Mouse (Mus musculus) thymus, adult 2 months (tissue): ENCODE results near the gene Wdr95. TPM values are rescaled to one million over a fixed set of nuclear protein-coding genes. Genes with fewer than 3 reads are reported as not detected.

Experiments
- DNase-seq: peaks from one replicate; pipeline ENCODE4 v3.0.0; 2021
- H3K27ac ChIP-seq: fragments of 200-500 bp; 2 replicates; pipeline ENCODE4 v1.5.1; 2012; ENCODE audit warnings: low read length, control low read depth; ENCODE audit not compliant: control insufficient read depth, insufficient read depth
- H3K27me3 ChIP-seq: fragments of 200-500 bp; 2 replicates; pipeline ENCODE4 v1.6.1; 2012; ENCODE audit warnings: mild to moderate bottlenecking, low read length, moderate library complexity, mixed read lengths; ENCODE audit not compliant: control insufficient read depth, insufficient read depth
- H3K36me3 ChIP-seq: fragments of 200-500 bp; 2 replicates; pipeline ENCODE4 v1.6.1; 2012; ENCODE audit warnings: mild to moderate bottlenecking, low read length, moderate library complexity; ENCODE audit not compliant: control insufficient read depth, insufficient read depth
- H3K4me1 ChIP-seq: fragments of 200-500 bp; replicated peaks from 2 replicates; pipeline ENCODE4 v1.6.1; 2012; ENCODE audit warnings: low read length; ENCODE audit not compliant: control insufficient read depth, insufficient read depth
- H3K4me3 ChIP-seq: fragments of 200-500 bp; 2 replicates; pipeline ENCODE4 v1.5.1; 2012; ENCODE audit warnings: mild to moderate bottlenecking, low read length, control low read depth, moderate library complexity; ENCODE audit not compliant: control insufficient read depth, insufficient read depth
- CTCF ChIP-seq: fragments of 200-500 bp; IDR thresholded peaks from 2 replicates; pipeline ENCODE4 v1.5.1; 2012; ENCODE audit warnings: mild to moderate bottlenecking, control low read depth, low read length, moderate library complexity, borderline replicate concordance; ENCODE audit not compliant: control insufficient read depth, poor library complexity, insufficient read depth; ENCODE audit errors: extremely low read depth
- POLR2A ChIP-seq: fragments of 200-500 bp; IDR thresholded peaks from 2 replicates; pipeline ENCODE4 v1.6.1; 2012; ENCODE audit warnings: mild to moderate bottlenecking, low read length, control low read depth, moderate library complexity; ENCODE audit not compliant: control insufficient read depth, poor library complexity, insufficient read depth; ENCODE audit errors: extremely low read depth
- WGBS: fragments of 180-500 bp; shearing (Covaris S2); methylation state at CpG from one replicate; pipeline ENCODE4 v1.1.7; 2018; 5-methylcytosine and 5-hydroxymethylcytosine counted together
- polyA plus RNA-seq: library from polyadenylated mRNA; depleted of rRNA; stranded (reverse); fragments of >200 nt; gene quantifications from 2 replicates; pipeline ENCODE4 v1.2.3, GENCODE M21; 2012

Wdr95 gene
- polyA plus RNA-seq, 1 experiment = 0.31 TPM

- Histone ChIP-seq H3K4me3 (no peak overlapping the region), H3K4me1 (no peaks in the 10 kb centered on the region), H3K36me3 (no peaks in the 10 kb centered on the region), H3K27ac (no peak overlapping the region), H3K27me3 (no peaks in the 10 kb centered on the region)
- WGBS = 56% methylated on average over 10 of the region's 10 CpGs
- no peak for DNase-seq
- no peak for TF ChIP-seq CTCF
- TF ChIP-seq POLR2A = no peak
These were observed 49.0 kb downstream of the Wdr95 start for GRCm38 (mm10) chr5:149577449-149577848.

GRCm38 (mm10) chr5:149582642-149583262 lies 54.3 kb downstream of the Wdr95 start:
- H3K4me3 ChIP-seq = no peak overlapping the region

DNA sequence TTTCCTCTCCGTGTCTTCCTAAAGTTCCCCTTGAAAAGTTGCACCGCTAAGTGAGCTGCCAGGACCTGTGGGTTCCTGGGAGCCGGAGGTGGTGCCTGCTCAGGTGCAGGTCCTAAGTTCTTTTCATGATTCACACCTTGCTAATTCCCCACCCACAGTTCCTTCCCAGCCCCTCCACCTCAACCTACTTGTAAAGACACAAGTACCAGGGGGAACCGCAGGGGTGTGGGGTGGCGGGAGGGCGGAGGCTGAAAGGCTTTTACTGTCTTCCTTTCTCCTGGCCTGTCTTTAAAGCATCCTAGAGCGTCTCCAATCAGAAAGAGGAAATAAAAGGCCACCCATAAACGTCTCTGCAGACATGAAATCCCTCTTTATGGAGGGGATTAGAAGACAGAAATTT lies 55.0 kb downstream of the Wdr95 start:
- Histone ChIP-seq H3K27me3 (no peaks in the 10 kb centered on the region), H3K4me3 (no peak overlapping the region), H3K4me1 (no peaks in the 10 kb centered on the region; the same call in 1 of the 2 replicates), H3K36me3 (no peaks in the 10 kb centered on the region), H3K27ac (no peak overlapping the region)
- no peak for TF ChIP-seq POLR2A
- no peak for TF ChIP-seq CTCF
- no peak for DNase-seq
- 48% methylated on average over 8 of the region's 8 CpGs for WGBS

More at GRCm38 (mm10) chr5:149582642-149583262, 54.3 kb downstream of the Wdr95 start:
- Histone ChIP-seq H3K36me3 (no peaks in the 10 kb centered on the region), H3K27ac (no peak overlapping the region), H3K4me1 (no peaks in the 10 kb centered on the region; the same call in 1 of the 2 replicates), H3K27me3 (no peaks in the 10 kb centered on the region)
- DNase-seq = no peak
- TF ChIP-seq CTCF = no peak
- TF ChIP-seq POLR2A = no peak
- WGBS = 34% methylated on average over 5 of the region's 5 CpGs

- WGBS = 87% methylated on average over 8 of the region's 8 CpGs
- Histone ChIP-seq H3K36me3 (no peaks in the 10 kb centered on the region), H3K27ac (no peak overlapping the region), H3K4me1 (no peaks in the 10 kb centered on the region; the same call in 1 of the 2 replicates), H3K4me3 (no peak overlapping the region), H3K27me3 (no peaks in the 10 kb centered on the region)
- TF ChIP-seq CTCF = no peak
- TF ChIP-seq POLR2A = no peak
- DNase-seq = no peak
These were observed 55.7 kb downstream of the Wdr95 start for GRCm38 (mm10) chr5:149584154-149584655.

DNA sequence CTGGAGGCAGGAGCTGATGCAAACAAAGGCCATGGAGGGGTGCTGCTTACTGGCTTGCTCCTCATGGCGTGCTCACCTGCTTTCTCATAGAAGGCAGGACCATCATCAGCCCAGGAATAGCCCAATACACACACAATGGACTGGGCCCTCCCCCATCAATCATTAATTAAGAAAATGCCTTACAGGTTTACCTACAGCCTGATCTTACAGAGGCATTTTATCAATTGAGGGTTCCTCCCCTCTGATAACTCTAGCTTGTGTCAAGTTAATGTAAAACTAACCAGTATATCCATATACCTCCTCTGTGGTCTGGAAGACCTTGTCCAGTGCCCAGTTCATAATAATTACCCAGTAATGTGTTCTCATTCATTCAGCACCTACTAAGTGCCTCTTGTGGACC lies 56.8 kb downstream of the Wdr95 start:
- H3K4me3 ChIP-seq = no peak overlapping the region
- 80% methylated on average over 1 of the region's 1 CpGs for WGBS

GRCm38 (mm10) chr5:149585910-149586309 lies 57.4 kb downstream of the Wdr95 start:
- TF ChIP-seq CTCF (no peak), POLR2A (no peak)
- no peaks in the 10 kb centered on the region for H3K27me3 ChIP-seq
- DNase-seq = peak; percentile 3
- 83% methylated on average over 10 of the region's 10 CpGs for WGBS
- no peaks in the 10 kb centered on the region; the same call in 1 of the 2 replicates for H3K4me1 ChIP-seq
- H3K36me3 ChIP-seq = no peaks in the 10 kb centered on the region
- no peak overlapping the region for H3K27ac ChIP-seq
- H3K4me3 ChIP-seq = no peak overlapping the region

More for the DNA sequence above, 56.8 kb downstream of the Wdr95 start:
- TF ChIP-seq POLR2A = no peak
- no peak for TF ChIP-seq CTCF
- no peak for DNase-seq
- Histone ChIP-seq H3K4me1 (no peaks in the 10 kb centered on the region; the same call in 1 of the 2 replicates), H3K27ac (no peak overlapping the region), H3K27me3 (no peaks in the 10 kb centered on the region), H3K36me3 (no peaks in the 10 kb centered on the region)
